ENCODE assay signal across 8 mouse cellular contexts in genomic region chr7:49778904-49779615, GRCm38 (mm10). TPM values are rescaled to one million over a fixed set of nuclear protein-coding genes. Genes with fewer than 3 reads are reported as not detected.
DNase-seq lines count a peak whose midpoint lies in the region; ATAC-seq and TF ChIP-seq lines count a peak whose summit lies in the region.

No protein-coding gene starts in this region.

- no peaks in the 10 kb centered on the region for H3K27me3 ChIP-seq in heart, embryonic 16.5 days (ENCODE audit: control insufficient read depth, insufficient read depth, low read length)
- H3K27me3 ChIP-seq in ES-Bruce4 (ENCODE audit: control insufficient read depth, insufficient read depth, low read length, poor library complexity, severe bottlenecking), result no peaks in the 10 kb centered on the region
- no peaks in the 10 kb centered on the region for H3K27me3 ChIP-seq in embryonic facial prominence, embryonic 11.5 days (ENCODE audit: control insufficient read depth, insufficient read depth, low read length)
- H3K27me3 ChIP-seq in intestine, embryonic 16.5 days (replicated peaks; ENCODE audit: control insufficient read depth, insufficient read depth, low read length), result no peaks in the 10 kb centered on the region

- H3K79me2 ChIP-seq in macrophage (ENCODE audit: inconsistent target), result no peaks in the 10 kb centered on the region

- DNase-seq in heart, adult 9 months (ENCODE audit: low spot score in 2 of 2), result no peak
- no peak for DNase-seq in embryonic facial prominence, embryonic 11.5 days (ENCODE audit: low spot score)
- peak; percentile 46 for DNase-seq in thymus, postnatal 4 days
- DNase-seq in spleen, adult 12 weeks (ENCODE audit: low spot score), result no peak

- peaks cover 11% of the 10 kb centered on the region for H3K4me1 ChIP-seq in heart, embryonic 16.5 days (ENCODE audit: control insufficient read depth, insufficient read depth, low read length)
- H3K4me1 ChIP-seq in ES-Bruce4 (ENCODE audit: control insufficient read depth, insufficient read depth, low read length), result peaks cover 3% of the 10 kb centered on the region
- H3K4me1 ChIP-seq in embryonic facial prominence, embryonic 11.5 days (ENCODE audit: control insufficient read depth, insufficient read depth, low read length), result no peaks in the 10 kb centered on the region
- H3K4me1 ChIP-seq in intestine, embryonic 16.5 days (ENCODE audit: control insufficient read depth, insufficient read depth, low read length), result peaks cover 10% of the 10 kb centered on the region; the same call in 1 of the 2 replicates

- 0 out of 2 replicates have a peak overlapping the region, but pooled peaks have one; percentile 10 for H3K27ac ChIP-seq in heart, embryonic 16.5 days (ENCODE audit: low read length)
- H3K27ac ChIP-seq in ES-Bruce4 (ENCODE audit: insufficient read depth, low read length) (peak overlapping the region; percentile 2; the same call in 1 of the 2 replicates), macrophage (no peak overlapping the region)
- no peak overlapping the region for H3K27ac ChIP-seq in embryonic facial prominence, embryonic 11.5 days (replicated peaks; ENCODE audit: low read depth, low read length)
- no peak overlapping the region; the same call in 1 of the 2 replicates for H3K27ac ChIP-seq in intestine, embryonic 16.5 days (ENCODE audit: low read length)

- 72% methylated on average over 12 of the region's 12 CpGs for WGBS in heart, embryonic 16.5 days
- WGBS in embryonic facial prominence, embryonic 11.5 days, result 80% methylated on average over 12 of the region's 12 CpGs
- 70% methylated on average over 12 of the region's 12 CpGs for WGBS in intestine, embryonic 16.5 days
- WGBS in macrophage (ENCODE audit: missing documents), result 43% methylated on average over 12 of the region's 12 CpGs

- H3K9ac ChIP-seq in heart, embryonic 16.5 days (ENCODE audit: low read length), result peak overlapping the region; percentile 85
- peak overlapping the region; percentile 78 for H3K9ac ChIP-seq in ES-Bruce4 (ENCODE audit: low read depth, poor library complexity, severe bottlenecking)
- no peak overlapping the region; the same call in 1 of the 2 replicates for H3K9ac ChIP-seq in embryonic facial prominence, embryonic 11.5 days (replicated peaks; ENCODE audit: low read length)
- peak overlapping the region; percentile 88 for H3K9ac ChIP-seq in intestine, embryonic 16.5 days (ENCODE audit: low read depth, low read length)

- H3K4me2 ChIP-seq in heart, embryonic 16.5 days (ENCODE audit: low read depth, low read length), result peak overlapping the region; percentile 94
- peak overlapping the region; percentile 90 for H3K4me2 ChIP-seq in embryonic facial prominence, embryonic 11.5 days (ENCODE audit: low read depth, low read length)
- H3K4me2 ChIP-seq in intestine, embryonic 16.5 days (ENCODE audit: low read depth, low read length), result peak overlapping the region; percentile 82

- no peaks in the 10 kb centered on the region for H3K9me3 ChIP-seq in heart, embryonic 16.5 days (replicated peaks; ENCODE audit: control insufficient read depth, low read length)
- H3K9me3 ChIP-seq in ES-Bruce4 (replicated peaks; ENCODE audit: control insufficient read depth, insufficient read depth, low read length, poor library complexity, severe bottlenecking), result no peaks in the 10 kb centered on the region
- H3K9me3 ChIP-seq in embryonic facial prominence, embryonic 11.5 days (replicated peaks; ENCODE audit: control insufficient read depth, low read length), result no peaks in the 10 kb centered on the region
- H3K9me3 ChIP-seq in intestine, embryonic 16.5 days (ENCODE audit: control insufficient read depth, low read length), result no peaks in the 10 kb centered on the region

- peak overlapping the region; percentile 82 for H3K4me3 ChIP-seq in heart, embryonic 16.5 days (ENCODE audit: low read length)
- H3K4me3 ChIP-seq in ES-Bruce4 (ENCODE audit: low read depth, low read length) (peak overlapping the region; percentile 45), macrophage (ENCODE audit: inconsistent target) (peak overlapping the region; percentile 13; the same call in 1 of the 2 replicates)
- peak overlapping the region; percentile 67 for H3K4me3 ChIP-seq in embryonic facial prominence, embryonic 11.5 days (ENCODE audit: low read depth, low read length)
- H3K4me3 ChIP-seq in intestine, embryonic 16.5 days (ENCODE audit: low read length), result peak overlapping the region; percentile 73

- H3K36me3 ChIP-seq in heart, embryonic 16.5 days (ENCODE audit: control insufficient read depth, insufficient read depth), result peaks cover 12% of the 10 kb centered on the region
- H3K36me3 ChIP-seq in ES-Bruce4 (ENCODE audit: control insufficient read depth, insufficient read depth, low read length, poor library complexity, severe bottlenecking), result peaks cover 31% of the 10 kb centered on the region
- H3K36me3 ChIP-seq in embryonic facial prominence, embryonic 11.5 days (replicated peaks; ENCODE audit: control insufficient read depth, insufficient read depth, low read depth, low read length), result no peaks in the 10 kb centered on the region
- H3K36me3 ChIP-seq in intestine, embryonic 16.5 days (ENCODE audit: control insufficient read depth, insufficient read depth, low read length), result peaks cover 3% of the 10 kb centered on the region
- H3K36me3 ChIP-seq in macrophage (ENCODE audit: inconsistent target), result peaks cover 14% of the 10 kb centered on the region; the same call in 1 of the 2 replicates

- TF ChIP-seq EP300 in ES-Bruce4 (IDR thresholded peaks at IDR 0.05; ENCODE audit: insufficient read depth, low read depth, low read length), result no peak

- ATAC-seq in heart, embryonic 16.5 days (replicated peaks; ENCODE audit: extremely low read depth, insufficient read depth, low FRiP score), result no peak
- no peak for ATAC-seq in embryonic facial prominence, embryonic 11.5 days (replicated peaks; ENCODE audit: insufficient number of reproducible peaks, low FRiP score, low TSS enrichment, low read depth)
- ATAC-seq in intestine, embryonic 16.5 days, result peak; percentile 7

- TF ChIP-seq CTCF in ES-Bruce4 (IDR thresholded peaks at IDR 0.05; ENCODE audit: low read depth, low read length), result no peak

- TF ChIP-seq POLR2A in ES-Bruce4 (IDR thresholded peaks at IDR 0.05; ENCODE audit: insufficient read depth, low read length), result no peak

RNA-seq across cellular contexts. Expression of gene Prmt3, which starts 0.9 kb away (rescaled TPM):
- polyA plus RNA-seq in heart, embryonic 16.5 days (2015; fragmentation: Nextera tagmentation; extraction: Ambion mirVana), result 40.8 and 49.6 TPM in 2 replicates
- polyA plus RNA-seq in ES-Bruce4 (2011; ENCODE audit: insufficient read depth, insufficient read length, low read depth, missing spikeins), result 83.3 and 84.2 TPM in 2 replicates
- polyA plus RNA-seq in embryonic facial prominence, embryonic 11.5 days (2014; fragmentation: Nextera tagmentation; extraction: Ambion mirVana), result 63.1 and 63.8 TPM in 2 replicates
- 40.1 and 45.4 TPM in 2 replicates for polyA plus RNA-seq in intestine, embryonic 16.5 days (2015; fragmentation: Nextera tagmentation; extraction: Ambion mirVana)
- total RNA-seq in macrophage (2018; cell fraction: chromatin; rRNA removed), result 10 to 100 TPM; 15.6 to 75.3 (median 39.8) TPM
- total RNA-seq in macrophage (2018; cell fraction: cytosol; rRNA removed), result 10 to 100 TPM in 21 of 26 experiments, 1 to 10 TPM in 5; 7.8 to 15.8 (median 12.0) TPM
- 10 to 100 TPM; 10.3 to 66.3 (median 21.1) TPM for total RNA-seq in macrophage (2018; cell fraction: nucleus; rRNA removed)
- polyA plus RNA-seq in macrophage (2018), result 9.4 to 32.8 TPM (median 9.9 TPM) in 3 replicates

RNA-seq across cellular contexts. Expression of gene Htatip2, which starts 20.1 kb away (rescaled TPM):
- 12.8 and 14.2 TPM in 2 replicates for polyA plus RNA-seq in heart, embryonic 16.5 days (2015; fragmentation: Nextera tagmentation; extraction: Ambion mirVana)
- polyA plus RNA-seq in ES-Bruce4 (2011; ENCODE audit: insufficient read depth, insufficient read length, low read depth, missing spikeins) (12.4 and 14.6 TPM in 2 replicates), macrophage (2018) (42.0 to 62.8 TPM (median 59.1 TPM) in 3 replicates)
- polyA plus RNA-seq in embryonic facial prominence, embryonic 11.5 days (2014; fragmentation: Nextera tagmentation; extraction: Ambion mirVana), result 4.4 and 5.6 TPM in 2 replicates
- 25.7 and 26.0 TPM in 2 replicates for polyA plus RNA-seq in intestine, embryonic 16.5 days (2015; fragmentation: Nextera tagmentation; extraction: Ambion mirVana)
- 10 to 100 TPM in 25 of 26 experiments, 1 to 10 TPM in 1; 8.9 to 44.6 (median 27.3) TPM for total RNA-seq in macrophage (2018; cell fraction: chromatin; rRNA removed)
- 10 to 100 TPM; 36.2 to 55.8 (median 49.5) TPM for total RNA-seq in macrophage (2018; cell fraction: cytosol; rRNA removed)
- total RNA-seq in macrophage (2018; cell fraction: nucleus; rRNA removed), result 10 to 100 TPM; 13.5 to 53.6 (median 39.5) TPM

Comparison
In these comparisons a context has a peak if more than half of its experiments do, and no peak if none do; other contexts are left out.
1. H3K27ac ChIP-seq: peak in heart, embryonic 16.5 days (single experiment) and ES-Bruce4 (single experiment); none in embryonic facial prominence, embryonic 11.5 days (single experiment), intestine, embryonic 16.5 days (single experiment) and macrophage (single experiment).
2. H3K4me3 ChIP-seq: peak in every context shown above with its lines; median percentile 82 in heart, embryonic 16.5 days; 73 in intestine, embryonic 16.5 days; 67 in embryonic facial prominence, embryonic 11.5 days; 45 in ES-Bruce4; 13 in macrophage.
3. Peak in every context shown above with its lines, with median percentiles within 50 percentile points of each other: H3K4me2 ChIP-seq.